Mouse (Mus musculus) midbrain, embryonic 14.5 days (tissue): ENCODE results near the gene Mrln. TPM values are rescaled to one million over a fixed set of nuclear protein-coding genes. Genes with fewer than 3 reads are reported as not detected.

Experiments used
- ATAC-seq: fragments of 200-750 bp; cut with Nextera tagmentation; 2 replicates; pipeline ENCODE4 v1.8.0; 2017; ENCODE audit warnings: moderate number of reproducible peaks, moderate library complexity; ENCODE audit not compliant: low FRiP score, low TSS enrichment
- DNase-seq: peaks from one replicate; pipeline ENCODE4 v3.0.0-alpha.2; 2015
- H3K27ac ChIP-seq: fragments of 300-500 bp; sonication (generic); replicated peaks from 2 replicates; pipeline ENCODE4 v1.5.1; 2014; ENCODE audit warnings: mild to moderate bottlenecking, low read depth, low read length, moderate library complexity
- H3K27me3 ChIP-seq: fragments of 300-500 bp; sonication (generic); 2 replicates; pipeline ENCODE4 v1.6.1; 2014; ENCODE audit warnings: low read length, control low read depth, mixed read lengths; ENCODE audit not compliant: control insufficient read depth, insufficient read depth
- H3K36me3 ChIP-seq: fragments of 300-500 bp; sonication (generic); 2 replicates; pipeline ENCODE4 v1.6.1; 2014; ENCODE audit warnings: low read length, control low read depth; ENCODE audit not compliant: control insufficient read depth, insufficient read depth
- H3K4me1 ChIP-seq: fragments of 300-500 bp; sonication (generic); 2 replicates; pipeline ENCODE4 v1.6.1; 2014; ENCODE audit warnings: mild to moderate bottlenecking, antibody characterized with exemption, low read length, control low read depth; ENCODE audit not compliant: control insufficient read depth, insufficient read depth
- H3K4me2 ChIP-seq: fragments of 300-500 bp; sonication (generic); 2 replicates; pipeline ENCODE4 v1.6.1; 2014; ENCODE audit warnings: mild to moderate bottlenecking, low read length, moderate library complexity
- H3K4me3 ChIP-seq: fragments of 300-500 bp; sonication (generic); replicated peaks from 2 replicates; pipeline ENCODE4 v1.5.1; 2014; ENCODE audit warnings: low read depth, low read length
- H3K9ac ChIP-seq: fragments of 300-500 bp; sonication (generic); replicated peaks from 2 replicates; pipeline ENCODE4 v1.6.1; 2014; ENCODE audit warnings: mild to moderate bottlenecking, low read length, moderate library complexity
- H3K9me3 ChIP-seq: fragments of 300-500 bp; sonication (generic); 2 replicates; pipeline ENCODE4 v1.6.1; 2016; ENCODE audit warnings: low read length, control low read depth, mixed read lengths; ENCODE audit not compliant: control insufficient read depth
- WGBS: fragments of 180-500 bp; shearing (Covaris S2); extraction: QIAGEN DNeasy Blood & Tissue Kit; methylation state at CpG from one replicate; pipeline ENCODE4 v1.1.7; 2014; 5-methylcytosine and 5-hydroxymethylcytosine counted together
- polyA plus RNA-seq: library from polyadenylated mRNA; unstranded; fragments of >200 nt; fragmentation: Nextera tagmentation; extraction: Ambion mirVana; gene quantifications from 2 replicates; pipeline ENCODE4 v1.2.1, GENCODE M21; 2014

Mrln gene
- polyA plus RNA-seq, 1 experiment from 2014 or later = not detected

GRCm38 (mm10) chr10:70167625-70168024 is 36.8 kb upstream of the Mrln start:
- Histone ChIP-seq H3K4me3 (no peak overlapping the region), H3K4me2 (no peak overlapping the region), H3K27ac (no peak overlapping the region), H3K36me3 (0 out of 2 replicates have a peak, but pooled peaks cover 26% of the 10 kb centered on the region), H3K27me3 (no peaks in the 10 kb centered on the region), H3K9me3 (no peaks in the 10 kb centered on the region), H3K9ac (no peak overlapping the region), H3K4me1 (peaks cover 15% of the 10 kb centered on the region; the same call in 1 of the 2 replicates)
- DNase-seq (no peak), ATAC-seq (no peak)
- 77% methylated on average over 11 of the region's 11 CpGs for WGBS

- Histone ChIP-seq H3K27ac (peak overlapping the region; percentile 55), H3K4me3 (no peak overlapping the region), H3K27me3 (no peaks in the 10 kb centered on the region), H3K4me2 (no peak overlapping the region), H3K36me3 (0 out of 2 replicates have a peak, but pooled peaks cover 26% of the 10 kb centered on the region), H3K9ac (no peak overlapping the region), H3K9me3 (no peaks in the 10 kb centered on the region), H3K4me1 (peaks cover 15% of the 10 kb centered on the region; the same call in 1 of the 2 replicates)
- 90% methylated on average over 13 of the region's 13 CpGs for WGBS
- ATAC-seq (no peak), DNase-seq (no peak)
Measured at GRCm38 (mm10) chr10:70168396-70168795, 36.1 kb upstream of the Mrln start.

GRCm38 (mm10) chr10:70169044-70169443 is 35.4 kb upstream of the Mrln start:
- H3K36me3 ChIP-seq = 0 out of 2 replicates have a peak, but pooled peaks cover 26% of the 10 kb centered on the region
- 60% methylated on average over 18 of the region's 18 CpGs for WGBS
- ATAC-seq (peak; percentile 34; the same call in 1 of the 2 replicates), DNase-seq (peak; percentile 62)
- H3K9ac ChIP-seq = no peak overlapping the region
- H3K4me3 ChIP-seq = no peak overlapping the region
- H3K4me2 ChIP-seq = no peak overlapping the region
- peak overlapping the region; percentile 55 for H3K27ac ChIP-seq
- H3K4me1 ChIP-seq = peaks cover 15% of the 10 kb centered on the region; the same call in 1 of the 2 replicates
- no peaks in the 10 kb centered on the region for H3K9me3 ChIP-seq
- H3K27me3 ChIP-seq = no peaks in the 10 kb centered on the region

GRCm38 (mm10) chr10:70173314-70173713 is 31.1 kb upstream of the Mrln start:
- DNase-seq = peak; percentile 73
- Histone ChIP-seq H3K4me3 (no peak overlapping the region), H3K9ac (no peak overlapping the region), H3K27me3 (no peaks in the 10 kb centered on the region), H3K9me3 (no peaks in the 10 kb centered on the region), H3K36me3 (peaks cover 37% of the 10 kb centered on the region; the same call in 1 of the 2 replicates), H3K4me2 (no peak overlapping the region), H3K27ac (no peak overlapping the region), H3K4me1 (peaks cover 15% of the 10 kb centered on the region; the same call in 1 of the 2 replicates)
- no peak for ATAC-seq
- WGBS = 58% methylated on average over 3 of the region's 3 CpGs

GRCm38 (mm10) chr10:70174494-70175190 is 29.8 kb upstream of the Mrln start:
- peaks cover 33% of the 10 kb centered on the region for H3K36me3 ChIP-seq
- H3K4me1 ChIP-seq = 0 out of 2 replicates have a peak, but pooled peaks cover 4% of the 10 kb centered on the region
- H3K27ac ChIP-seq = no peak overlapping the region
- 78% methylated on average over 16 of the region's 16 CpGs for WGBS
- H3K4me2 ChIP-seq = no peak overlapping the region
- DNase-seq (no peak), ATAC-seq (no peak)
- H3K4me3 ChIP-seq = no peak overlapping the region
- H3K9me3 ChIP-seq = no peaks in the 10 kb centered on the region
- no peak overlapping the region for H3K9ac ChIP-seq
- H3K27me3 ChIP-seq = no peaks in the 10 kb centered on the region

- Histone ChIP-seq H3K36me3 (peaks cover 16% of the 10 kb centered on the region), H3K4me2 (no peak overlapping the region), H3K4me1 (no peaks in the 10 kb centered on the region), H3K4me3 (no peak overlapping the region), H3K9ac (no peak overlapping the region), H3K9me3 (no peaks in the 10 kb centered on the region), H3K27me3 (no peaks in the 10 kb centered on the region), H3K27ac (no peak overlapping the region)
- DNase-seq (no peak), ATAC-seq (no peak)
- 91% methylated on average over 9 of the region's 9 CpGs for WGBS
Measured at GRCm38 (mm10) chr10:70180727-70181126, 23.7 kb upstream of the Mrln start.

- DNase-seq (no peak), ATAC-seq (no peak)
- Histone ChIP-seq H3K9ac (no peak overlapping the region), H3K9me3 (no peaks in the 10 kb centered on the region), H3K4me2 (no peak overlapping the region), H3K4me3 (no peak overlapping the region), H3K36me3 (peaks cover 14% of the 10 kb centered on the region), H3K27ac (no peak overlapping the region), H3K27me3 (no peaks in the 10 kb centered on the region), H3K4me1 (no peaks in the 10 kb centered on the region)
- WGBS = 89% methylated on average over 11 of the region's 11 CpGs
Measured at GRCm38 (mm10) chr10:70181279-70181972, 23.0 kb upstream of the Mrln start.

GRCm38 (mm10) chr10:70183210-70184080 is 21.0 kb upstream of the Mrln start:
- Histone ChIP-seq H3K27me3 (no peaks in the 10 kb centered on the region), H3K4me1 (no peaks in the 10 kb centered on the region), H3K27ac (0 out of 2 replicates have a peak overlapping the region, but pooled peaks have one; percentile 20), H3K9ac (no peak overlapping the region), H3K4me3 (no peak overlapping the region), H3K36me3 (peaks cover 21% of the 10 kb centered on the region), H3K4me2 (no peak overlapping the region), H3K9me3 (no peaks in the 10 kb centered on the region)
- DNase-seq (no peak), ATAC-seq (no peak)
- WGBS = 71% methylated on average over 15 of the region's 15 CpGs
